Mouse (Mus musculus) liver, adult (tissue): ENCODE results near the gene Rhbdf2.

Source experiments
- GATA4 ChIP-seq: IDR thresholded peaks from 2 replicates; pipeline ENCODE4 v1.6.1; 2014; ENCODE audit warnings: mild to moderate bottlenecking, low read length; ENCODE audit not compliant: insufficient replicate concordance

Rhbdf2 gene

DNA sequence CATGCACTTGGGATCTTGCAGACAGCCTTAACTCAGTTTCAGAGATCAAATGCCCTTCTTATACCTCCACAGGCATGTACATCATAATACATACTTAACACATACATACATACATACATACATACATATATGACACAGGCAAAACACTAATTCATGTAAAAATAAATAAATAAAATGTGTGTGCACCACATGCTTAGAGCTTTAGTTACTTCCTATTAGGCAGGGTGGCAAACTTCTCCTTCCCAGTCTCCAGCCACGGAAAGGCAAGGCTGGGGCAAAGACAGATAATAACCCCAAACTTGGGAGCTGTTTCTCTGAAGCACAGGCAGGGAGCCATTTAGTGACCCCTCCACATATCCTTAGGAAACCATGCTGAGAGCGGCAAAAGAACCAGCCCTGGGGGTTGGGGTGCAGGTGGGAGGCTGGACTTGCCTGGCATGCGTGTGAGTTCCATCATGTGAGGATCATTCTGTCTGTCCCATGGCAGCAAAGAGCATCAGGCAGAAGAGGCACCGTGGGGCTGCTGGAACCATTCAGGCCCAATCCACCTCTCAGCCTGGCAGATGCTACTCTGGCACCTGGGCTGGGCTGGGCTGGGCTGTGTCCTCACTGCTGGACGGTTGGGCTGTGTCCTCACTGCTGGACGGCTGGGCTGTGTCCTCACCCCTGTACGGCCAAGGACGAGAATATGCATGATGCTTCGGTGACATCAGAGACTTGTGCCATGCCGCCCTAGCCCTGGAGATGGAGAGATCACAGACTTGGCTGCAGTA, at the start of gene Rhbdf2:
Rhbdf2 (minus strand) TSS at position 721 of the 773 bp plus-strand sequence.
- no peak for TF ChIP-seq GATA4

DNA sequence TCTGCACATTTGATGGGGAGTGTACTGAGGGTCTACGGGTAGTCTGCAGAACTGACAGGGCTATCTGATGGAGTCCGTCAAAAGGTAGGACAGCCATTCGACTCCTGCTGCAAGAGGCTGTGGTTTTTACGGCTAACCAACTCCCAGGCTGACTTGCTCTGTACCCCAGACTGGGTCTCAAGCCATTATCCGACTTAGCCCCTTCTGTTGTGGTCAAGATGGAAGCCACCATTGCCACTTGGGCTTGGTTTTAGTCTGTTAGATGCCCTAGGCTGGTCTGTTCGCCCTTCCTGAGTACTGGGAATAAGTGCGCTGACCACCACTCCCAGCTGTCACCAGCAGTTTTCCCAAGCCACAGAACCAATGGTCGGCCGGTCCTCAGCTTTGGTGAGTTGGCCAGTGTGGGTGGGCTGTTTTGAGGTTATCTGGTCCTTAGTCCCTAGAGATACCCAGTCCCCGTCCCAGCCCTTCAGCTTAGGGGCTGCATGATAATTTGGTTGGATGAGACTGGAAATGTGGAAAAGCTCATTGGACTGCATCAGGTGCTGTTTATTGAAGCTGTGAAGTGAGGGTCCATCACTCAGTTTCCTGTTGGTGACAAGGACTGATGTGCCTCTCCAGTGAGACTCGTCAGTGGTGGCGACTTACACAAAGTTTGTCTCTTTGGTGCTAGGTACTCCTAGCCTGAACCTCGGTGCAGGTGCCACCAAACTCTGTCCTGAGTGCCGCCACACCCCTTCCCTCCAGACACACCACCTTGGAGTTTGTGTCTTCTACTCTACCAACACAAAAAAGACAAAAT, 49.6 kb upstream of the Rhbdf2 start:
- TF ChIP-seq GATA4 = no peak

DNA sequence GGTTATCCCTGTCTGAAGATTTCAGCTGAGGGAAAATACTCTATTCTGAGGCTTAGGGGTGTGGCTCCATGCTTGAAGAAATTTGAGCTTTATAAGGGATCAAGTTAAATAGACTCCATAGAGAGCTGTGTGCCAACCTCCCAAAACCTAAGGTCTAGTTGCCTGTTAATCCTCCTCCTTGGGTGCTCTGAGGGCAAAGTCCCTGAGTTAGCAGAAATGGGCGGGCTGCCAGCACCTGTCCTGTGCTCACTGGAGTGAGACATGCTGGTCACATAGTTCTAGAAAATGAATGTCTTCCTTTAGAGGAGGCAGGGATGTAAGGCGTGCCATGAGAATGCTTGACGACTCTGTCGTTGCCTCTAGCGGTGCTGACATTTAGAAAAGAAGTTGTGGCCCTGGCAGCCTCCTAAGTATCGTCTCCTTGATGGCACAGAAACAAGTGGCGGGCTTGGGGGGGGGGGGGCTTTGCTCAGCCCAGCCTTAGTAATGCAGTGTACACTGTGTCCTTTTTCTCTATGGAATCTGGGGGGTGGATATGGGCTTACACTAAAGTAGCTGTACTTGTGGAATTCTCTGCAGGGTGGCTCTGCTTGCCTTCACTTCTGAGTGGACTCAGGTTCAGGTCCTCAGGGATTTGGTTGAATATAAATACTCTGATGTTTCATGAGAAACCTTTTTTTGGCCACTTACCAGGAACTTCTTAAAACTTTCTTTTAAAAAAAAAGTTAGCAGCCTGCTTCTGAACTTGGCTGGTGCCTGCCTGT, 48.0 kb upstream of the Rhbdf2 start:
- TF ChIP-seq GATA4 = no peak

DNA sequence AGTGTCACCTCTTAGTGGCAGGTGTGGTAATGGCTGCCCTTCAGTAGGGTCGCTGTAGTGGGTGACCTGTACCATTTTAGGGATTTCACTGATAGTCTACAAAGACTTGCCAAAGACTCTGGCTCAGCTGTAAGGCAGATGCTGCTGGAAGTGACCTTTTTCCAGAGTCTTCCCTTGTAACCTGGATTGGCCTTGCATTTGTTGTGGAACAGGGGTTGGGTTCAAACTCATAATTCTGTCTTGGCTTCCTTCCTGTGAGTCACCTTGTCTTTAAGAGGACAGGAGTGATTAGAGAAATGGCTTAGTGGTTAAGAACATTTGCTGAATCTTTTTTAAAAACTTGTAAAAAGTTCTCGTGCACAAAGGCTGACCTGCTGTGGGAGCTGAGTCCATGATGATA, 46.6 kb upstream of the Rhbdf2 start:
- TF ChIP-seq GATA4 = no peak

DNA sequence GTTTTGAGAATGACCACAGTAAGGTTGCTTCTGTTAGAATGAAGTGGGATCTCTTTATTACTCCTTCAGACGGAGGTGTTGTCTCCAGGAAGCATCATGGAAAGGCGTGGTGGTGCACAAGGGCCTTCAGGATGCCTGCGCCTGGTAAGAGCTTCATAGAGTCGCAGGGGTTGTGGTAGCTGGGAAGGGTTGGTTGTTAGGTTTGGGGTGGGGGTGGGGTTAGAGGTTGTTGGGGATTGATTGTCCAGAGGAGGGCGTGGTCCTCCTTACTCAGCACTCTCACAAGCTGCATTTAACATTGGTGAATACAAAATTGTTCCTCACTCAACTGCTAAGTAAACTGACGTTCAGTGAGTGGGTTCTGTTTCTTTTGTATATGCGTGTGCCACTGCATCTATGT, 45.8 kb upstream of the Rhbdf2 start:
- no peak for TF ChIP-seq GATA4

DNA sequence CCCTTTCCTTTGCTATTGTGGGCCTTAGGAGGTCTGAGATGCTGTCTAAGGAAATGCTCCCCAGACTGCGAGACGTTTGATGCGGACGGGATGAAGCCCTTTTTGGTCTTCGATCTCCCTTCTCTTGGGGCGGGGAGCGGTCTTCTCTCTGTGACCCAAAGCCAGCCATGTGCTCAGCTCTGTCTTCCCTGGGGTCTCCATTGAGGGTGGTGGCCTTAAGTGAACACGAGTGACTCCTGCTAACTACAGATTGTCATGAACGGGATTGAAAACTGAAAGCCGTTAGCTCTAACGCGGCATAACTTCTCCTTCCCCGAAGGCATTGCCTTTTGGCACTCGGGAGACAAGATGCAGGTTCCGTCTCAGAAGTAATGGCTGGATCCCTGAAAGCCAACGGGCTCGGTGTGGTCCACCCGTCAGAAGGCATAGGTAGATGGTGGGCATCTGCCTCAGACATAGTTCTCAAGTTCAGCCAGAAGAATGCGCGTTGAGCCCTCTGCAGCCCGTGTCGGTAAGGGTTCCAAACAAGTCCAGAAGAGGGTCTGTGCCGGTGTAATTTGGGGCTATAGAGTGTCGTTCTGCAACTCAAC, 45.1 kb upstream of the Rhbdf2 start:
- TF ChIP-seq GATA4 = no peak

DNA sequence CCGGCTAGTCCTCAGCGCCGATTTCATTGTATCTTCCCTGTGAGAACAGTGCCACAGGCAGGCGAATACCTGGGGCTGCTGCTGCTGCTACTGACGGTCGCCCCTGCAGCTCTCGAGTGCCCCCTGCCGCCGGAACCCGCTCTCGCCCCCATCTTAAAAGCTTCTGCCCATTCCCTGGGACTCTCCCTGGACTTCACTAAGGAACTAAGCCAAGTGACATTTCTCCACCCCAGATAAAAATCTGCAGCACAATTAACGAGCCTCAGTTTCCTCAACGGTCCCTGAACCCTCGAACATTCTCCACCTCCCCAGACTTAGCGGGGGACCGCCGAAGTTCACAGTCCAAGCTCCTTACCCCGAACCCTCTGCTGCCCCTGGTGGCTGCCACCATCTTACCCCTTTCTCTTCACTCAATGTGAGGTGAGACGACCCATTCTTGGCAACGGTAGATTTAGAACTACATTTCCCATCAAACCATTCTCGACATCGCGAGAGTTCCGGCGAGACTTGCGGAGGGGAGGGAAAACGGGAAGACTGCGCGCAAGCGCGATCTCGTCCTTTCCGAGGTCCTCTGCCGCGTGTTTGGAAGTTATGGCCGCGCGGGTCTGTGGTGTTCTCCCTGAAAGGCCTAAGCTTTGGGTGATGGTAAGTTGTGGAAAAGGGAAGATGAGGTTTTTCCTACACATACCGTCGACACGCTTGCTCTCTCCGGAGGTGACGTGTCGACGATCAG, 44.5 kb upstream of the Rhbdf2 start:
- peak; percentile 13; the same call in 1 of the 2 replicates for TF ChIP-seq GATA4

DNA sequence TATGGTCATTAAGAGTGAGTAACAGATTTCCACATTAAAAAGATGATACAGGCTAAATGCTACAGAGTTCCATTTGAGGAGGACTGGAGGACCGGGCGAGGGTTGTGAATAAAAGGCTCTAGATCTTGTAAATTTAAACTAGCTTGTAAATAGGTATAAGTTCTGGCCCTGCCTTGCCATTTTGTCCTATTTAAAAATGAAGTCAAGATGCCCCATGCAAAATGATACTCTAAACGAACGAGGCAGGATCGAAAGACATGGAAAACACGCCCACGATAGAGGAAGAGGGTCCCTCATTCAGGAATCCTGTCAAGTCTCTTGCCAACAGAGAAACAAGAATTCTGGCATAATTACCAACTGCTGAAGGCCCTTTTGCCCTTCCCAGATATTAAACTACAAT, 43.6 kb upstream of the Rhbdf2 start:
- TF ChIP-seq GATA4 = no peak

DNA sequence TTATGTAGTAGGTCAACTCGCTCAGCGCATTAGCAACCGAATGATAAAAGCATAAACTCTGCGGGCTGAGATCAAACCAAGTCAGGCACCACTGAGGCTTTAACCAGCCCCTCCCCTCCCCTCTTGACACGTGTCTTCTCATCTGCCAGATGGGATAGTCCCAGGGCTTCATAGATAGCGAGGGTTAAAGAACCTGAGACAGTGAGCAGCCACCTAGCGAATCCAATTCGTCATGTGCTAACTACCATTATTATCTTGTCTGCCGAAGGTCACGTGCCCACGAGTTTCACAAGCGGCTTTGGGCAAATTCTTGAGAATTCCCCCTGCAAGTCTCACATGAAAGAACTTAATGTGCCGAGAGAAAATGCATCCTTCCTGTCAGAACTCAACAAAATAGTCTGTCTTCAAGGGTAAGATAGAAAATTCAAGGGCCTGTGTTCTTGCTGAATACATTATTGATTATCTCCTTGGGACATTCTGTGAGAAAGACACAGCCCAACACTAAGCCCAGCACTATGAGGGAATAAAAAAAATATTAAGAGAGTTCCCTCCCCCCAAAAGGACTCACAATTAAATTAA, 43.1 kb upstream of the Rhbdf2 start:
- TF ChIP-seq GATA4 = no peak

DNA sequence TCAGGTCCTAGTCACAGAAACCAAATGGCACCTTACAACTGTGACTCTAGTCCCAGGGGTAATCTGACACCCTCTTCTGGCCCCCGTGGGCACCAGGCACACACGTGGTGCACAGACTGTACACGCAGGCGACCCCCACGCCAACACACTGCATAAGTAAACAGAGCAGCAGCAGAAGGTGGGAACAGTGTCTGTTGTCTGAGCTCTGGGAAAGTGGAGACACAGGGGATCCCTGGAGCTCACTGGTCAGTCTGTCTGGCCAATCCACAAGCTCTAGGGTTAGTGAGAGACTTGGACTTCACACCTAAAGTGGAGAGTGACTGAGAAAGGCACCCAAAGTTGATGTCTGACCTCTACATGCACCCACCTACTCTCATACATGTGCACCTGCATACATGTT, 42.5 kb upstream of the Rhbdf2 start:
- TF ChIP-seq GATA4 = no peak

DNA sequence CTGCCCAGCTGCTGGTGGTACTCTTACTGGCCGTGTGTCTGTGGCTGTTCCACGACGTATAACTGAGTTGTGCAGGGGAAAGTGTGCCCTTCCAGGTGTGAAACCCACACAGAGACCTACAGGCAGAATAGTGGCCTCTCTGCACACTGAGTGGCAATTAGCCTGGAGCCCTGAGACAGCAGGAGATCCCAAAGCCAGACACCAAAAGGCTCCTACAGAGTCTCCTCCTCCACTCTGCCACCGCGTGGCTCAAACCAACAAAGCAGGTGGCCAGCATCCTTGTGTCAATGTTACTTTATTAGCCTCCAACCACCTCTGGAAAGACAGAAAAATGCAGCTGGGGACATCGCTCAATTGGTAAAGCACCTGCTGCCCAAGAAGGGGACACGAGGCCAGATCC, 42.0 kb upstream of the Rhbdf2 start:
- TF ChIP-seq GATA4 = no peak

DNA sequence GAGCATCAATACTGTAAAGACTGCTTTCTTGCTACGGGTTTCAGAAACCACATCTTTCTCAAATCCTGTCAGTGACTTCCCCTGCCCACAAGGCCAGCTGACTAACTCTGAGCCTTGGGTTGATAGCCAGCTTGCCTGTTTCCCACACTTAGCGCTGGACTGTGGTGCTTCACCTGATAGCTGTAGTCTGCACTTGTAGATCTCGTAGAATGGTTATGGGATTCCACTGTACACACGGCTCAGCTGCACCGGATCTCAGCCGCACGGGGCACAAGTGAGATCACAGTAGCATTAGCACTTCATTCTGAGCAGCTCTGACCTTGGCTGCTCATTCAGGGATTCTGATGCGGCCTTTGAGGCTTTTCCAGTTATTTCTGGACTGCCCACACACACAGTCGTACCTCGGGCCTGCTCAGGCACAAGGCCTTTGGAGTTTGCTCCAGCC, 41.6 kb upstream of the Rhbdf2 start:
- TF ChIP-seq GATA4 = no peak

DNA sequence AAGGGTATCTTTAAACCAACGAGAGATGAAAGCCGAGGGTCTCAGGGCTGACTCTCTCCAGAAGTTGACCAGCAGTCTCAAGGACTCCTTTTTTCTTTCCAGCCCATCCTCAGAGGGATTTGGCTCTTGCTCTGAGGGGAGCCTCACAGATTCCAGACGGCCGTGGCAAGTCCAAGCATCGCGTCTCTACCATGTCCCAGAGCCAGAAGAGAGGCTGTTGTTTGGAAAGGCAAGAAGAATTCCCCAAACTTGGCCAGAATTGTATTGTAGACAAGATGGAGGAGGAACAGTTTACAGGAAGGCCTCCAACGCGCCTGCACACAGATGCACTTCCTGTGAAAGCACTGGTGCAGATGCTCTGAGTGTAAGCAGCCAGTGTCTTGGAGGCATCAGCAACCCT, 41.1 kb upstream of the Rhbdf2 start:
- no peak for TF ChIP-seq GATA4

DNA sequence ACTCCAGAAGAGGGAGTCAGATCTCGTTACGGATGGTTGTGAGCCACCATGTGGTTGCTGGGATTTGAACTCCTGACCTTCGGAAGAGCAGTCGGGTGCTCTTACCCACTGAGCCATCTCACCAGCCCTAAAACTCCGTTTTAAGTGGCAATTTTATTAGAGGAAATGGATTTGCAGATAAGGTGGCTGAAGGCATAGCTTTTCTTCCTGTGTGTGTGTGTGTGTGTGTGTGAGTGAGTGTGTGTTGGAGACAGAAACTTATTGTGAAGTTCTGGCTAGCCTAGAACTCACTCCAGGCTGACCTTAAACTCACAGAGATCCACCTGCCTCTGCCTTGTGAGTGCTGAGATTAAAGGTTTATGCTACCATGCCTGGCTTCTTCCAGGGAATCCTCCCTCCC, 40.2 kb upstream of the Rhbdf2 start:
- TF ChIP-seq GATA4 = peak; percentile 42; the same call in 1 of the 2 replicates
